Mouse (Mus musculus): ENCODE measurements at regions not wholly inside any gene's neighbourhood (a gene's known extent, or its start where the extent isn't known, plus 50 kb on each side); places are given as distances from the start of the nearest gene placed in this dataset.
A peak's percentile ranks its signal among the peaks of the same experiment; 100 is the strongest.
"Not testable (repeated sequence)": the region's sequence is repeated elsewhere in the genome, so short reads cannot be mapped to it uniquely, and the experiment has no call there.

- H3K4me1 ChIP-seq (ENCODE audit: control insufficient read depth, insufficient read depth, low read length) = peaks cover 9% of the 10 kb centered on the region; the same call in 1 of the 2 replicates
- no peak overlapping the region for H3K9ac ChIP-seq (ENCODE audit: low read depth, low read length, severe bottlenecking)
- TF ChIP-seq POLR2A (IDR thresholded peaks at IDR 0.05; ENCODE audit: borderline replicate concordance, extremely low read depth, insufficient read depth, insufficient read length) = no peak
- H3K27ac ChIP-seq (replicated peaks; ENCODE audit: low read depth, low read length) = no peak overlapping the region
- no peaks in the 10 kb centered on the region for H3K9me3 ChIP-seq (ENCODE audit: control insufficient read depth, low read length)
- DNase-seq (ENCODE audit: low spot score) (no peak), ATAC-seq (ENCODE audit: low FRiP score, low read depth) (no peak)
- H3K4me2 ChIP-seq (replicated peaks; ENCODE audit: low read depth, low read length, severe bottlenecking) = no peak overlapping the region
- no peak overlapping the region for H3K4me3 ChIP-seq (replicated peaks; ENCODE audit: low read length)
- WGBS = 67% methylated on average over 11 of the region's 11 CpGs
- H3K36me3 ChIP-seq (ENCODE audit: control insufficient read depth, insufficient read depth, low read length) = no peaks in the 10 kb centered on the region
- no peaks in the 10 kb centered on the region for H3K27me3 ChIP-seq (ENCODE audit: control insufficient read depth, insufficient read depth, low read length)
Observed at GRCm38 (mm10) chr13:31050160-31050788, 76.3 kb downstream of the Gm5447 start.

DNA sequence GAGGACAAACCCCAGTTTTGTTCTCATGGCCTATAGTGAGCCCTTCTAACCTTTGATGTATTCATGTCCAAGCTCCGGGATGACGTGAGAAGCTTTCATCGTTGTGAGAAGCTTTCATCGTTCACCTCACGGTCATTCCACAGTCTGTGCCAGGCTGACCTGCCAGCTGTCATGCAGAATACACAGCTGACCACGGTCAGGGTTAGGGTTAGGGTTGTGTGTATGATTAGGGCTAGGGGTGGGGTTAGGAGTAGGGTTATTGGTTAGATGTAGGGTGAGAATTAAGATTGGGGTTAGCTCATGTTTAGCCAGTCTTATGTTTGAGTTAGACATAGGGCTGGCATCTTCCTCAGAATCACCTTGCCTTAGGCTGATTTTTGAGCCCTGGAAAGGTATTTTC, 77.6 kb downstream of the Gm5447 start:
- not testable (repeated sequence) for ATAC-seq (ENCODE audit: low FRiP score, low read depth); H3K4me1 ChIP-seq (ENCODE audit: control insufficient read depth, insufficient read depth, low read length)

GRCm38 (mm10) chr13:31054356-31054755, 80.4 kb downstream of the Gm5447 start:
- no peaks in the 10 kb centered on the region for H3K36me3 ChIP-seq (ENCODE audit: control insufficient read depth, insufficient read depth, low read length)
- TF ChIP-seq POLR2A (IDR thresholded peaks at IDR 0.05; ENCODE audit: borderline replicate concordance, extremely low read depth, insufficient read depth, insufficient read length) = no peak
- H3K9ac ChIP-seq (ENCODE audit: low read depth, low read length, severe bottlenecking) = no peak overlapping the region
- no peak overlapping the region for H3K4me2 ChIP-seq (replicated peaks; ENCODE audit: low read depth, low read length, severe bottlenecking)
- H3K27me3 ChIP-seq (ENCODE audit: control insufficient read depth, insufficient read depth, low read length) = no peaks in the 10 kb centered on the region
- no peak for DNase-seq (ENCODE audit: low spot score)
- no peak overlapping the region for H3K27ac ChIP-seq (replicated peaks; ENCODE audit: low read depth, low read length)
- H3K4me3 ChIP-seq (replicated peaks; ENCODE audit: low read length) = no peak overlapping the region
- no peak for ATAC-seq (ENCODE audit: low FRiP score, low read depth)
- H3K9me3 ChIP-seq (ENCODE audit: control insufficient read depth, low read length) = no peaks in the 10 kb centered on the region
- H3K4me1 ChIP-seq (ENCODE audit: control insufficient read depth, insufficient read depth, low read length) = peaks cover 5% of the 10 kb centered on the region; the same call in 1 of the 2 replicates
- WGBS = 89% methylated on average over 8 of the region's 8 CpGs

More for the DNA sequence above, 77.6 kb downstream of the Gm5447 start:
- not testable (repeated sequence) for DNase-seq (ENCODE audit: low spot score); H3K4me2 ChIP-seq (replicated peaks; ENCODE audit: low read depth, low read length, severe bottlenecking); H3K27ac ChIP-seq (replicated peaks; ENCODE audit: low read depth, low read length); H3K27me3 ChIP-seq (ENCODE audit: control insufficient read depth, insufficient read depth, low read length); H3K4me3 ChIP-seq (replicated peaks; ENCODE audit: low read length); H3K36me3 ChIP-seq (ENCODE audit: control insufficient read depth, insufficient read depth, low read length); H3K9me3 ChIP-seq (ENCODE audit: control insufficient read depth, low read length); H3K9ac ChIP-seq (ENCODE audit: low read depth, low read length, severe bottlenecking)
- WGBS = no CpG with 5 or more reads among the region's 6 CpGs

GRCm38 (mm10) chr13:31055376-31056083, 81.5 kb downstream of the Gm5447 start:
- no peak for ATAC-seq (ENCODE audit: low FRiP score, low read depth)
- no peak overlapping the region for H3K9ac ChIP-seq (ENCODE audit: low read depth, low read length, severe bottlenecking)
- 72% methylated on average over 5 of the region's 5 CpGs for WGBS

DNA sequence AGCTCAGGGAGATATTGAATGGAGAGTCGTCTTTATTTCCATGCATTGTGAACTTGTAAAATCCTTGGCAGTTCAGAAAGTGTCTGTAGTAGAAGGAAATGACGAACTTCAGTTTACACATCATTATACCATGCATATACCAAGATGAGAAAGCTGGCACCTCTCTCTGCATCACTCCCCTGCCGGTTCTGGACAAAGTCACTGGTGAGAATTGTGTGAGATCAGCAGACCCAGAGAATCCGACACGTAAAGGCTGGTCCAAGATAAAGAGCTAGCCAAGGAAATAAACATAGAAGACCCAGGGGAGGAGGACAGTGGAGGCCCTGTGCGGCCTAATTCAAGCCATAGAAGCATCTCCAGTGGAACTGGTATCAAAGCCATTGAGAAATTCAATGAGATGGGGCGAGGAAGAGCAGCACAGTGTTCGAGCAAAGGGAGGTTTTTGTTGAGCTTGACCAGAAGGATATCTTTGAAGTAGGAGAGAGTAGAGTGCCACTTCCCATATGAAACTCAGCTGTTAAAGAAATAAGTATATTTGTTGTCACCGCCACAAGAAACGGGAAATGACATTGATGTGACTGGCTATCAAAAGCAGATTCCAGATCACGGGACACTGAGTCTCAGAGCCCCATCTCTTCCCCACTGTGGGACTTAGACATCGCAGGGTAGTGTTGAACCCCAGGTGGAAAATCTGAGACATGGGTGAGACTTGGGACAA, 82.3 kb downstream of the Gm5447 start:
- Histone ChIP-seq H3K36me3 (ENCODE audit: control insufficient read depth, insufficient read depth, low read length) (no peaks in the 10 kb centered on the region), H3K9ac (ENCODE audit: low read depth, low read length, severe bottlenecking) (no peak overlapping the region), H3K9me3 (ENCODE audit: control insufficient read depth, low read length) (no peaks in the 10 kb centered on the region), H3K4me2 (replicated peaks; ENCODE audit: low read depth, low read length, severe bottlenecking) (no peak overlapping the region), H3K4me1 (ENCODE audit: control insufficient read depth, insufficient read depth, low read length) (no peaks in the 10 kb centered on the region), H3K27me3 (ENCODE audit: control insufficient read depth, insufficient read depth, low read length) (no peaks in the 10 kb centered on the region), H3K27ac (replicated peaks; ENCODE audit: low read depth, low read length) (no peak overlapping the region), H3K4me3 (replicated peaks; ENCODE audit: low read length) (no peak overlapping the region)
- DNase-seq (ENCODE audit: low spot score) (no peak), ATAC-seq (ENCODE audit: low FRiP score, low read depth) (no peak)
- TF ChIP-seq POLR2A (IDR thresholded peaks at IDR 0.05; ENCODE audit: borderline replicate concordance, extremely low read depth, insufficient read depth, insufficient read length) = no peak
- 89% methylated on average over 12 of the region's 12 CpGs for WGBS

More at GRCm38 (mm10) chr13:31055376-31056083, 81.5 kb downstream of the Gm5447 start:
- Histone ChIP-seq H3K27me3 (ENCODE audit: control insufficient read depth, insufficient read depth, low read length) (no peaks in the 10 kb centered on the region), H3K36me3 (ENCODE audit: control insufficient read depth, insufficient read depth, low read length) (no peaks in the 10 kb centered on the region), H3K27ac (replicated peaks; ENCODE audit: low read depth, low read length) (no peak overlapping the region), H3K9me3 (ENCODE audit: control insufficient read depth, low read length) (no peaks in the 10 kb centered on the region), H3K4me1 (ENCODE audit: control insufficient read depth, insufficient read depth, low read length) (no peaks in the 10 kb centered on the region), H3K4me3 (replicated peaks; ENCODE audit: low read length) (no peak overlapping the region), H3K4me2 (replicated peaks; ENCODE audit: low read depth, low read length, severe bottlenecking) (no peak overlapping the region)
- peak; percentile 6 for DNase-seq (ENCODE audit: low spot score)
- TF ChIP-seq POLR2A (IDR thresholded peaks at IDR 0.05; ENCODE audit: borderline replicate concordance, extremely low read depth, insufficient read depth, insufficient read length) = no peak

Data from limb, embryonic 14.5 days (tissue).